Mouse (Mus musculus) limb, embryonic 11.5 days (tissue): ENCODE data around the gene Gar1. TPM values are rescaled to one million over a fixed set of nuclear protein-coding genes. Genes with fewer than 3 reads are reported as not detected.
A peak's percentile ranks its signal among the peaks of the same experiment; 100 is the strongest.

Experiments used
- ATAC-seq: fragments of 200-750 bp; cut with Nextera tagmentation; 2 replicates; pipeline ENCODE4 v1.8.0; 2017; ENCODE audit warnings: low read depth; ENCODE audit not compliant: insufficient number of reproducible peaks, low FRiP score, low TSS enrichment
- DNase-seq: peaks from one replicate; pipeline ENCODE4 v3.0.0-alpha.2; 2015; ENCODE audit warnings: low spot score
- H3K27ac ChIP-seq: fragments of 300-500 bp; sonication (generic); replicated peaks from 2 replicates; pipeline ENCODE4 v1.5.1; 2014; ENCODE audit warnings: low read depth, mild to moderate bottlenecking, low read length
- H3K27me3 ChIP-seq: fragments of 300-500 bp; sonication (generic); 2 replicates; pipeline ENCODE4 v1.6.1; 2014; ENCODE audit warnings: mild to moderate bottlenecking, low read length, mixed read lengths; ENCODE audit not compliant: control insufficient read depth, insufficient read depth
- H3K36me3 ChIP-seq: fragments of 300-500 bp; sonication (generic); 2 replicates; pipeline ENCODE4 v1.6.1; 2014; ENCODE audit warnings: mild to moderate bottlenecking, low read length, moderate library complexity, mixed read lengths; ENCODE audit not compliant: control insufficient read depth, insufficient read depth
- H3K4me1 ChIP-seq: fragments of 300-500 bp; sonication (generic); 2 replicates; pipeline ENCODE4 v1.6.1; 2014; ENCODE audit warnings: low read length, mixed read lengths; ENCODE audit not compliant: control insufficient read depth, insufficient read depth
- H3K4me2 ChIP-seq: fragments of 300-500 bp; sonication (generic); 2 replicates; pipeline ENCODE4 v1.6.1; 2014; ENCODE audit warnings: low read depth, mild to moderate bottlenecking, moderate library complexity; ENCODE audit not compliant: severe bottlenecking
- H3K4me3 ChIP-seq: fragments of 300-500 bp; sonication (generic); 2 replicates; pipeline ENCODE4 v1.5.1; 2014; ENCODE audit warnings: low read depth, low read length
- H3K9ac ChIP-seq: fragments of 300-500 bp; sonication (generic); 2 replicates; pipeline ENCODE4 v1.6.1; 2014; ENCODE audit warnings: mild to moderate bottlenecking, low read length
- H3K9me3 ChIP-seq: fragments of 300-500 bp; sonication (generic); 2 replicates; pipeline ENCODE4 v1.6.1; 2016; ENCODE audit warnings: low read length; ENCODE audit not compliant: control insufficient read depth
- WGBS: fragments of 180-500 bp; shearing (Covaris S2); extraction: QIAGEN DNeasy Blood & Tissue Kit; methylation state at CpG from one replicate; pipeline ENCODE4 v1.1.7; 2014; 5-methylcytosine and 5-hydroxymethylcytosine counted together
- polyA plus RNA-seq: library from polyadenylated mRNA; unstranded; fragments of >200 nt; fragmentation: Nextera tagmentation; extraction: Ambion mirVana; gene quantifications from 2 replicates; pipeline ENCODE4 v1.2.1, GENCODE M21; 2014

Gar1 gene
- polyA plus RNA-seq, 1 experiment from 2014 or later: 44.1 TPM

- no peak for DNase-seq
- Histone ChIP-seq H3K9ac (no peak overlapping the region), H3K36me3 (no peaks in the 10 kb centered on the region), H3K27me3 (no peaks in the 10 kb centered on the region), H3K4me3 (no peak overlapping the region), H3K4me1 (no peaks in the 10 kb centered on the region), H3K27ac (no peak overlapping the region), H3K9me3 (no peaks in the 10 kb centered on the region), H3K4me2 (no peak overlapping the region)
- ATAC-seq: no peak
- whole genome bisulfite sequencing: 92% methylated on average over 2 of the region's 2 CpGs
Measured at GRCm38 (mm10) chr3:129845868-129846267, 14.7 kb upstream of the Gar1 start.

GRCm38 (mm10) chr3:129838017-129838416, 6.8 kb upstream of the Gar1 start:
- DNase-seq: no peak
- no peaks in the 10 kb centered on the region for H3K4me1 ChIP-seq
- ATAC-seq: no peak
- H3K27ac ChIP-seq: no peak overlapping the region
- WGBS: 43% methylated on average over 6 of the region's 7 CpGs
- H3K27me3 ChIP-seq: no peaks in the 10 kb centered on the region
- no peak overlapping the region for H3K4me3 ChIP-seq
- no peak overlapping the region for H3K4me2 ChIP-seq
- H3K9ac ChIP-seq: no peak overlapping the region
- no peaks in the 10 kb centered on the region for H3K36me3 ChIP-seq
- no peaks in the 10 kb centered on the region for H3K9me3 ChIP-seq

- no peak for ATAC-seq
- no peak for DNase-seq
- no peak overlapping the region for H3K4me2 ChIP-seq
- H3K4me1 ChIP-seq: no peaks in the 10 kb centered on the region
- no peaks in the 10 kb centered on the region for H3K36me3 ChIP-seq
- H3K9me3 ChIP-seq: no peaks in the 10 kb centered on the region
- no peak overlapping the region for H3K27ac ChIP-seq
- WGBS: 90% methylated on average over 6 of the region's 6 CpGs
- no peak overlapping the region for H3K4me3 ChIP-seq
- no peak overlapping the region for H3K9ac ChIP-seq
- H3K27me3 ChIP-seq: no peaks in the 10 kb centered on the region
Measured at GRCm38 (mm10) chr3:129836965-129837364, 5.8 kb upstream of the Gar1 start.

GRCm38 (mm10) chr3:129836051-129836697, 5.0 kb upstream of the Gar1 start:
- no peak for ATAC-seq
- no peaks in the 10 kb centered on the region for H3K4me1 ChIP-seq
- H3K4me3 ChIP-seq: no peak overlapping the region
- no peak for DNase-seq
- H3K9me3 ChIP-seq: no peaks in the 10 kb centered on the region
- WGBS: 26% methylated on average over 11 of the region's 11 CpGs
- H3K4me2 ChIP-seq: no peak overlapping the region
- H3K27ac ChIP-seq: no peak overlapping the region
- no peaks in the 10 kb centered on the region for H3K27me3 ChIP-seq
- H3K9ac ChIP-seq: no peak overlapping the region
- H3K36me3 ChIP-seq: no peaks in the 10 kb centered on the region

DNA sequence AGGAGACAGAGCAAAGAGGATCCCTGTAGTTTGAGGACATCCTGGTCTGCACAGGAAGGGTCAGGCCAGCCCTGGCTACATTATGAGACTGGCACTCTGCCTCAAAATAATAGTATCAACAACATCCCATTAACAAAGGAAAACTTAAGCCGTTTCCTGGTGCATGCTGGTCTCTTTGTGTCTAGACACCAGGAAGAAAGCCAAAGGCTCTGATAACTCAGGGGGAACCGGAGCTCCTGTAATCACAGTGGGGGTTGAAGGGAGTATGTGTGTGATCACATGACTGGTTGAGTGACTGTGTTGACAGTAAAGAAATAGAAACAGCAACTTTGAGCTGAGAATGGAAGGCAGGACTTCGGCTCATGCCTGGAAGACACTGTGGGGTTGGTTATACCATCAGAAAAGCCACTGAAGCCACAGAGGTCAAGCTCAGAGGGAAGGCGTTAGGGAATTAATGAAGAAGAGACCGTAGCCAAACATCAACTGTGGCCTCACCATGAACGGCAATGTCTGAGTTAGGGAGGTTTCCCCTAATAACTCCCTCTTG, 4.3 kb upstream of the Gar1 start, which contains the start of gene Cfi:
TSS of gene Cfi (plus strand) at position 497 of the 547 bp plus-strand sequence.
- DNase-seq: no peak
- H3K4me3 ChIP-seq: no peak within 1 kb of the TSS
- WGBS: 83% methylated on average over 6 of the region's 6 CpGs
- no peak within 1 kb of the TSS for H3K27ac ChIP-seq
- no peaks in the 10 kb centered on the region for H3K9me3 ChIP-seq
- H3K4me2 ChIP-seq: no peak within 1 kb of the TSS
- no peaks in the 10 kb centered on the region for H3K27me3 ChIP-seq
- no peak within 1 kb of the TSS for H3K9ac ChIP-seq
- ATAC-seq: no peak
- no peaks in the 10 kb centered on the region for H3K36me3 ChIP-seq
- no peaks in the 10 kb centered on the region for H3K4me1 ChIP-seq

- WGBS: under 1% methylated on average over 44 of the region's 45 CpGs
- DNase-seq: no peak
Measured at GRCm38 (mm10) chr3:129830626-129831025, 570 bp downstream of the Gar1 start.

DNA sequence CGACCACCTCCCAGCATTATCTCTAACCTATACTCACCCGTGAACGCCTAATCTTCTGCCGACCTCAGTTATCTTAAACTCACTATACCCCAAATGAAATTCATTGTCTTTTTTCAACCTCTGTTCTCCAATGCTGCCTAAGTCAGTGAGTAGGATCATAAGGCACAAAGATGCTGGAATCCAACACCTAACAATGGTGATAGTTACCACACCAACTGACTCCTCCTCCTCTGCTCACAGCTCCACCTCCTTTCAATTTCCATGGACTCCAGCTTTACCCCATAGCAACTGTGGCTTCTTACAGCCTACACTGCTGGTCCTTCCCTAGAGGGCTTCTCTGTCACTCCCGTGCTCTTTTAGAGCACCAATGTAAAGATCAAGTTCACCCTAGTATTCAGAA, 3.5 kb downstream of the Gar1 start:
- H3K27ac ChIP-seq: no peak overlapping the region
- H3K27me3 ChIP-seq: no peaks in the 10 kb centered on the region
- H3K4me2 ChIP-seq: no peak overlapping the region
- WGBS: 95% methylated on average over 5 of the region's 5 CpGs
- DNase-seq (no peak), ATAC-seq (no peak)
- no peak overlapping the region for H3K4me3 ChIP-seq
- peaks cover 5% of the 10 kb centered on the region for H3K4me1 ChIP-seq
- no peaks in the 10 kb centered on the region for H3K9me3 ChIP-seq
- H3K9ac ChIP-seq: no peak overlapping the region
- peaks cover 15% of the 10 kb centered on the region for H3K36me3 ChIP-seq

More at GRCm38 (mm10) chr3:129830626-129831025, 570 bp downstream of the Gar1 start:
- H3K27me3 ChIP-seq: no peaks in the 10 kb centered on the region
- ATAC-seq: no peak
- H3K36me3 ChIP-seq: peaks cover 5% of the 10 kb centered on the region
- H3K4me2 ChIP-seq: peak overlapping the region; percentile 67
- no peaks in the 10 kb centered on the region for H3K9me3 ChIP-seq
- H3K4me1 ChIP-seq: peaks cover 5% of the 10 kb centered on the region
- peak overlapping the region; percentile 73; the same call in 1 of the 2 replicates for H3K27ac ChIP-seq
- peak overlapping the region; percentile 96 for H3K4me3 ChIP-seq
- H3K9ac ChIP-seq: peak overlapping the region; percentile 82

DNA sequence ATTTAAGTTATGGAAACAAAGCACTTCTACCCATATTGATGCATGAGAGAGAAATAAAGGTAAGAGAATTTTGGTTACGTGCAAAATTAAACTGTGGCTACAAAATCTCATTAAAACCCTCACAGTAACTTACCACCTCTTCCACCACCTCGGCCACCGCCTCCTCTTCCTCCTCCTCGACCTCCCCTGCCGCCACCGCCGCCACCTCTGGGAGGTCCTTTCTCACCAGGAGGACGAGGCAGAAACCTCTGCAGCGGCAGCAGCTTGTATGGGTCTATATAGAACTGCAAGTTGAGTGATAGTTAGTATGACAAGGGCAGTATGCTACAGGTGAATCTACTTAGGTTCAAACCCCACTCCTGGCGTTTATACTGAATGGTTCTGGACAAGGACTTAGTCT, 4.5 kb downstream of the Gar1 start:
- peaks cover 15% of the 10 kb centered on the region for H3K36me3 ChIP-seq
- H3K4me1 ChIP-seq: peaks cover 5% of the 10 kb centered on the region
- ATAC-seq (no peak), DNase-seq (no peak)
- WGBS: 92% methylated on average over 10 of the region's 10 CpGs
- no peaks in the 10 kb centered on the region for H3K9me3 ChIP-seq
- no peak overlapping the region for H3K4me3 ChIP-seq
- no peak overlapping the region for H3K27ac ChIP-seq
- no peak overlapping the region for H3K9ac ChIP-seq
- H3K4me2 ChIP-seq: no peak overlapping the region
- no peaks in the 10 kb centered on the region for H3K27me3 ChIP-seq
